Mouse (Mus musculus): ENCODE measurements around the gene Myl4. TPM values are rescaled to one million over a fixed set of nuclear protein-coding genes. Genes with fewer than 3 reads are reported as not detected.

Gene Myl4
- polyA plus RNA-seq, 1 experiment: 8.8 TPM

- Histone ChIP-seq H3K4me3 (ENCODE audit: insufficient read depth, low read depth, low read length) (no peak overlapping the region), H3K27ac (replicated peaks; ENCODE audit: low read depth, low read length) (peak overlapping the region; percentile 17), H3K4me1 (ENCODE audit: control insufficient read depth, insufficient read depth, insufficient read length, low read length) (no peaks in the 10 kb centered on the region; the same call in 1 of the 2 replicates)
Measured at GRCm38 (mm10) chr11:104625453-104626402, 75.3 kb downstream of the Myl4 start.

GRCm38 (mm10) chr11:104626635-104627034, 76.2 kb downstream of the Myl4 start:
- Histone ChIP-seq H3K4me1 (ENCODE audit: control insufficient read depth, insufficient read depth, insufficient read length, low read length) (no peaks in the 10 kb centered on the region; the same call in 1 of the 2 replicates), H3K27ac (replicated peaks; ENCODE audit: low read depth, low read length) (no peak overlapping the region), H3K4me3 (ENCODE audit: insufficient read depth, low read depth, low read length) (no peak overlapping the region)

GRCm38 (mm10) chr11:104627616-104628301, 77.3 kb downstream of the Myl4 start:
- no peak overlapping the region for H3K27ac ChIP-seq (replicated peaks; ENCODE audit: low read depth, low read length)
- no peak overlapping the region for H3K4me3 ChIP-seq (ENCODE audit: insufficient read depth, low read depth, low read length)

GRCm38 (mm10) chr11:104628566-104628965, 78.1 kb downstream of the Myl4 start:
- no peak overlapping the region for H3K27ac ChIP-seq (replicated peaks; ENCODE audit: low read depth, low read length)
- no peaks in the 10 kb centered on the region; the same call in 1 of the 2 replicates for H3K4me1 ChIP-seq (ENCODE audit: control insufficient read depth, insufficient read depth, insufficient read length, low read length)
- H3K4me3 ChIP-seq (ENCODE audit: insufficient read depth, low read depth, low read length): no peak overlapping the region

More at GRCm38 (mm10) chr11:104627616-104628301, 77.3 kb downstream of the Myl4 start:
- no peaks in the 10 kb centered on the region; the same call in 1 of the 2 replicates for H3K4me1 ChIP-seq (ENCODE audit: control insufficient read depth, insufficient read depth, insufficient read length, low read length)

GRCm38 (mm10) chr11:104630185-104630835, 79.8 kb downstream of the Myl4 start:
- Histone ChIP-seq H3K4me3 (ENCODE audit: insufficient read depth, low read depth, low read length) (no peak overlapping the region), H3K27ac (replicated peaks; ENCODE audit: low read depth, low read length) (no peak overlapping the region), H3K4me1 (ENCODE audit: control insufficient read depth, insufficient read depth, insufficient read length, low read length) (no peaks in the 10 kb centered on the region; the same call in 1 of the 2 replicates)

GRCm38 (mm10) chr11:104631306-104631705, 80.8 kb downstream of the Myl4 start:
- Histone ChIP-seq H3K4me3 (ENCODE audit: insufficient read depth, low read depth, low read length) (no peak overlapping the region), H3K4me1 (ENCODE audit: control insufficient read depth, insufficient read depth, insufficient read length, low read length) (no peaks in the 10 kb centered on the region), H3K27ac (replicated peaks; ENCODE audit: low read depth, low read length) (no peak overlapping the region)

GRCm38 (mm10) chr11:104637010-104637409, 86.5 kb downstream of the Myl4 start:
- Histone ChIP-seq H3K4me1 (ENCODE audit: control insufficient read depth, insufficient read depth, insufficient read length, low read length) (no peaks in the 10 kb centered on the region), H3K4me3 (ENCODE audit: insufficient read depth, low read depth, low read length) (no peak overlapping the region), H3K27ac (replicated peaks; ENCODE audit: low read depth, low read length) (no peak overlapping the region)

- Histone ChIP-seq H3K4me1 (ENCODE audit: control insufficient read depth, insufficient read depth, insufficient read length, low read length) (no peaks in the 10 kb centered on the region), H3K4me3 (ENCODE audit: insufficient read depth, low read depth, low read length) (no peak overlapping the region), H3K27ac (replicated peaks; ENCODE audit: low read depth, low read length) (no peak overlapping the region)
Measured at GRCm38 (mm10) chr11:104638006-104638405, 87.5 kb downstream of the Myl4 start.

- Histone ChIP-seq H3K27ac (replicated peaks; ENCODE audit: low read depth, low read length) (no peak overlapping the region), H3K4me1 (ENCODE audit: control insufficient read depth, insufficient read depth, insufficient read length, low read length) (no peaks in the 10 kb centered on the region), H3K4me3 (ENCODE audit: insufficient read depth, low read depth, low read length) (no peak overlapping the region)
Measured at GRCm38 (mm10) chr11:104638906-104639305, 88.4 kb downstream of the Myl4 start.

GRCm38 (mm10) chr11:104639634-104640033, 89.2 kb downstream of the Myl4 start:
- H3K27ac ChIP-seq (replicated peaks; ENCODE audit: low read depth, low read length): no peak overlapping the region
- H3K4me1 ChIP-seq (ENCODE audit: control insufficient read depth, insufficient read depth, insufficient read length, low read length): no peaks in the 10 kb centered on the region
- H3K4me3 ChIP-seq (ENCODE audit: insufficient read depth, low read depth, low read length): no peak overlapping the region

GRCm38 (mm10) chr11:104640894-104641293, 90.4 kb downstream of the Myl4 start:
- H3K4me1 ChIP-seq (ENCODE audit: control insufficient read depth, insufficient read depth, insufficient read length, low read length): no peaks in the 10 kb centered on the region
- no peak overlapping the region for H3K27ac ChIP-seq (replicated peaks; ENCODE audit: low read depth, low read length)
- no peak overlapping the region for H3K4me3 ChIP-seq (ENCODE audit: insufficient read depth, low read depth, low read length)

- Histone ChIP-seq H3K4me1 (ENCODE audit: control insufficient read depth, insufficient read depth, insufficient read length, low read length) (no peaks in the 10 kb centered on the region), H3K4me3 (ENCODE audit: insufficient read depth, low read depth, low read length) (no peak overlapping the region), H3K27ac (replicated peaks; ENCODE audit: low read depth, low read length) (no peak overlapping the region)
Measured at GRCm38 (mm10) chr11:104643236-104643635, 92.8 kb downstream of the Myl4 start.
